Mouse (Mus musculus): Measurements from ENCODE around the gene Crlf1.

The Crlf1 gene

DNA sequence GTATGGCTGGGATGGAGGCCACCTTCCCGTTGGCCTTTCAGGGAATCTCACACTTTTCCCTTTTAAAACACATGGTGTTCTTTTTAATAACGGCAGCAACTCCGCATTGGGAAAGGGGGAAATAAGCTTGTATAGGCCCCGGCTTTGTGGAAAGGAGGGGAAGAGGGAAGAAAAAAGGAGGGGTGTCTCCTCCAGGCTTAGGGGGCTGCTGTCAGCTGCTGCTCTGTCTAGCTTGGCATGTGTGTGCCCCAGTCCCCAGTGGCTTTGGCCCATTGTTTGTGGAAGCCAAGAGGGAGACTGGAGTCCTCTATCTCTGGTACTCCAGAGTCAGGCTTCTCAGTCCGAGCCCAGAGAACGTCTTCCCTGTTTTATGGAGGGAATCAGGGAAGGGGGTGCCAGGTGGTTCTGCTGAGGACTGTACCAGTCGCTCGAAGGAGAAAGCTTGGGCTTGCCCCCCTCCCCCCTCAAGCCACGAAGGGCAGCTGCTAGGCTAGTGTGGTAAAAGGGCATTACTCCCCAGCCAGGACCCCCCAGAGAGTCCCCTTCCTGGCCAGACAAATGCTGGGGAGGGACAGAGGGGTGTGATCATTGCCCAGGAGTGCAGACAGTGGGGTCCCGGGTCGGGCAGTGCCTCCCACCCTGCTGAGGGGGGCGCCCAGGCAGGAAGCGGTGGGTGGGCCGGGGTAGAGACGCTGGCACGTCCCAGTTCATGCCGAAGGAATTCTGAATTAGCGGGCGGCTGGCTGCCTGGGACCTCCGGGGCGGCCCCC is 2.2 kb downstream of the Crlf1 start:
- no peak for DNase-seq (ENCODE audit: inconsistent age in 2 of 2, low spot score in 1 of 2)

DNA sequence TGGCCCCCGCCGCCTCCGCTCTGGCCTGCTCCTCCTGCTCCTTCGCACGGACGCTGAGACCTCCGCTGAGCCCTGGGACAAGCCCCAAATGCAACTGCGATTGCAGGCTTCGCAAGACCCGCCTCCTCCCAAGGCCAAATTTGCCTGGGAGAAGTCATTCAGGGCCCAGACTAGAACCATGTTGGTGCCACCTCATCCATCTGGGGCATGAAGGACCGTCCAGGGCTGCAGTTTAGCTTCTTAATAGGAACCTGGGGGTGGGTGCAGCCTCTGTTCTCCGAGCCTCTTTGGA is 2.8 kb downstream of the Crlf1 start:
- peak in 1 of 2 experiments; percentile 59 for DNase-seq (ENCODE audit: inconsistent age in 2 of 2, low spot score in 1 of 2)

DNA sequence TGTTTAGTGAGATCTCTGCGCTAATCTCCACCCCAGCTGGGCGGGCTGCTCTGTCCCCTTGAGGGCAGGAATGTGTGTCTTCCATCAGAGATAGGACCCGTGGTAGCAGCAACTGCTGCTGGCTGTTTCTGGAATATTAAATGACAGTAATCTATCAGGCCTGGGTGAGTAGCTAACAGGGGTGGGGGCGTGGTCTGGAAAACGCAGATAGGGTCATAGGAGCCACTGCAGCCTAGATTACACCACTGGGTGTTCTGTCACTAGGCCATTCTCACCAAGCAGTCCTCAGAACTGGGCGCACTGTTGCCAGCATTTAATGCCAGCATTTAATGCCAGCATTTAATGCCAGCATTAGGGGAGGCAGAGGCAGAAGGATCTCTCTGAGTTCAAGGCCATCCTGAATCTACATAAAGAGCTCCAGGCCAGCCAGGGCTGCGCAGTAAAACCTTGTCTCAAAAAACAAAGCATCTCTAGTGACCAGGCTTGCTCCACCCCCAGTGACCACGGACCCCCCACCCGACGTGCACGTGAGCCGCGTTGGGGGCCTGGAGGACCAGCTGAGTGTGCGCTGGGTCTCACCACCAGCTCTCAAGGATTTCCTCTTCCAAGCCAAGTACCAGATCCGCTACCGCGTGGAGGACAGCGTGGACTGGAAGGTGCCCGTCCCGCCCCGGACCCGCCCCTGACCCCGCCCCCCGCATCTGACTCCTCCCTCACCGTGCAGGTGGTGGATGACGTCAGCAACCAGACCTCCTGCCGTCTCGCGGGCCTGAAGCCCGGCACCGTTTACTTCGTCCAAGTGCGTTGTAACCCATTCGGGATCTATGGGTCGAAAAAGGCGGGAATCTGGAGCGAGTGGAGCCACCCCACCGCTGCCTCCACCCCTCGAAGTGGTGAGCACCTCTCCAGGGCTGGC is 7.7 kb downstream of the Crlf1 start:
- no peak for DNase-seq (ENCODE audit: inconsistent age in 2 of 2, low spot score in 1 of 2)

DNA sequence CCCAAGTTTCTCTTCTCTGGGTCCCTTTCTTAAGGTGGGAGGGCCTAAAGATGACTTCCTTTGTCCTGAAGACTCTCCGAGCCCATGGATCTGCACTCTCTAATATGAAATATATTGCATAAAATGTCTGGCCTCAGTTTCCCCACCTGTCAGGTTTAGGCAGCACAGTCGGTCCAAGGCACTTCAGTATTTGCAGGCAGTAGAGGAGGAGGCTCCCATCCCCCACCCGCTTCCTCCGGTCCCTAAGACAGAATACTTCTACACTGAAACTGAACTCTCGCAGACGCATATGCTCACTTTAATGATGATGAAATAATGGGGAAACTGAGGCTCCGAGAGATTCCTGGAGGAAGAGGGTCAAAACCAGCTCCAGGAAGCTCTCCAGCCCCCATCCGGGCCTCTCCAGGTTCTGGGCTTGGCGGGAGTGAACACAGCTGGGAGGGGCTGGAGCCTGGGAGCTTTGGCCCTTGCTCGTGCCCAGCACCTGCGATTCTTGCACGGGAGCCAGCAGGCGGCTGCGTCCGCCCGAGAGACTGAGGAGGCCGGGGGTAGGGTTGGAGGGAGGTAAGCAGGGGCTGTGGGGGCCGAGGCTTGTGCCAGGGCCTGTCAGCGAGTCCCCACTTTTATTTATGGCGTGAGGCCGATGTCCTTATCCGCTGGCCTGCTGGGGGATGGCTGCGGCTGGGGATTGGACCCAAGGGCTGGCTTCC is 9.0 kb downstream of the Crlf1 start:
- DNase-seq (ENCODE audit: inconsistent age in 2 of 2, low spot score in 1 of 2), result no peak

DNA sequence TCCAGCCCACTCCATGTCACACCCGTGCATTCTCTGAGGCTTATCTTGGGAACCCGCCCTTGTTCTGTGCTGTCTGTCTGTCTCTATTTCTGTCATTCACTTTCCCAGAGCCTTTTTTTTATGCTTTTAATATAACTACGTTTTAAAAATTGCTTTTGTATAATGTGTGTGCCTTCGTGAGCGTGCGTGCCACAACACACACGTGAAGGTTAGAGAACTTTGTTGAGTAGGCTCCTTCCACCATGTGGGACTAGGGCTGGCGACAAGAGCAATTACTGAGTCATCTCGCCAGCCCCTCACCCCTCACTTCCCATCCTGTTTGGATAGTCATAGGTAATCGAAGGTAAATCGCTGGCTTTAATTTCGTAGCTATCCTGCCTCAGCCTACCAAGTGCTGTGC is 9.6 kb downstream of the Crlf1 start:
- no peak for DNase-seq (ENCODE audit: inconsistent age in 2 of 2, low spot score in 1 of 2)

DNA sequence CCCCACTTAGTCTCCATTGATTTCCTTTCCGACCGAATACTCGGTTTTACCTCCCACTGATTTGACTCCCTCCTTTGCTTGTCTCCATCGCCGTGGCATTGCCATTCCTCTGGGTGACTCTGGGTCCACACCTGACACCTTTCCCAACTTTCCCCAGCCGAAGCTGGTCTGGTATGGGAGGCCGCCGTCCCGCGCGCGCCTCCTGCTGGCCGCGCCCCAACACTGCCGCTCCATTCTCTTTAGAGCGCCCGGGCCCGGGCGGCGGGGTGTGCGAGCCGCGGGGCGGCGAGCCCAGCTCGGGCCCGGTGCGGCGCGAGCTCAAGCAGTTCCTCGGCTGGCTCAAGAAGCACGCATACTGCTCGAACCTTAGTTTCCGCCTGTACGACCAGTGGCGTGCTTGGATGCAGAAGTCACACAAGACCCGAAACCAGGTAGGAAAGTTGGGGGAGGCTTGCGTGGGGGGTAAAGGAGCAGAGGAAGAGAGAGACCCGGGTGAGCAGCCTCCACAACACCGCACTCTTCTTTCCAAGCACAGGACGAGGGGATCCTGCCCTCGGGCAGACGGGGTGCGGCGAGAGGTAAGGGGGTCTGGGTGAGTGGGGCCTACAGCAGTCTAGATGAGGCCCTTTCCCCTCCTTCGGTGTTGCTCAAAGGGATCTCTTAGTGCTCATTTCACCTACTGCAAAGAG is 10.2 kb downstream of the Crlf1 start:
- DNase-seq (ENCODE audit: inconsistent age in 2 of 2, low spot score in 1 of 2), result peak; percentile 58 to 86

DNA sequence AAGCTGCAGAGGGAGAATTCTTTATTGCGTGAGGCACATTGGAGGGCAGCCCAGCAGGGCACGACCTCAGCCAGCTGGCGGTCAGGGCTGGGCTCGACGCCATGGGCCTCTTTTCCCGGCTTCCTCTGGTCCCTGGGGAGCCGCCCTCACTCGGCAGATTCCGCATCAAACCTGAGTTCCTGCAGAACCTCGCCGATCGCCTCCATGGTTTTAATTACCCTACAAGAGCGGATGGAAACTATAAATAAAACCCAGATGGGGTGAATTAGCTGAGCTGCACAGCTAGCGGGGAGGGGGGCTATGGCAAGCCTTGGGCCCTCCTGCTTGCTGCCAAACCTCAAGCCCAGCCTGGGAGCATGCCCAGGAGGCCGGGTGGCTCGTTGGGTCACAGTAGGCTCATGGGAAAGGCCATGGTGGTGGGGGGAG is 11.3 kb downstream of the Crlf1 start:
- DNase-seq (ENCODE audit: inconsistent age in 2 of 2, low spot score in 1 of 2), result peak in 1 of 2 experiments; percentile 81

DNA sequence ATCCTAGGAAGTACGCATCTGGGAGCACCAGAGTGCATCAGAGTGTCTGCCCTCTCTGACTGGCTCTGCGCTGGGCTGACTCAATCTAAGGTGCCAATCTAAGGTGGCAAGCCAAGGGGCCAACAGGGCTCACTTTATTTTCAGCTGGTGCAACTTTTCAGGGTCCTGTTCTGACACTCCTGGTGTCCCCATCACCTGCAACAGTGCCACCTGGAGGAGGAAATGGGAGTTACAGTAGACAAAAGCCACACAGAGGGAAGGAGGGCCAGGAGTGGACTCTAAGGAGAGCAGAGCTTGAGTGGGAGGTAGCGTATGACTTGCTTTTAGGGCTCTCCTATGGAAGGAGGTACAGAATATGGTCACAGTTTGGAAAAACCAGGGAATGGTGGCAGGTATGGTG is 11.9 kb downstream of the Crlf1 start:
- DNase-seq (ENCODE audit: inconsistent age in 2 of 2, low spot score in 1 of 2), result peak; percentile 74 to 93

DNA sequence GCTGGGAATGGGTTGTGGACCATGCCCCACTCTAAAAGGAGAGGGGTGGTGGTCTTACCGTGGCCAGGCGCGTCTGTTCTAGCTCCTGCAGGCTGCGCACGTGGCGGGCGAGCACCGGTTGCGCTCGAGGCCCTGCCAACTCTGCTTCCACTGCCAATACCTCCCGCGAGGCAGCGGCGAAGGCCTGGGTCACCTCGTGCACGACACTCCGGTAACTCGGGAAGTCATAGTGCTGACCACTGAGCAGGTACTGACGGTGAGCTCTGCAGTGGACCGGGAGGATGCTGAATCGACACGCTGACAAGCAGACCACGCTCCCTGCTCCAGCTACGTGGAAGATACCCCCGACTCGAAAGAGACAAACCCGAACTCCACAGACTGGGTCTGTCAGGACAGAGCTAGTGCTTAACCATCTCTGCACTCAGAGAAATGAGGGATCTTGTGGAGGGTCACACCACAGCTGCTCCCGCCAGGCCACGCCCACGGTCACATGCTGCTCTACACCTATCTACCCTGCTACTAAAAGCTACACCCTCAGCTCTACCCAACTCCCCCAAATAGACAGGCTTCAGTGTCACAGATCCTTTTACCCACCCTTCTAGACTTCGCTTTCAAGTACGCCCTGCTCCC is 12.9 kb downstream of the Crlf1 start:
- DNase-seq (ENCODE audit: inconsistent age in 2 of 2, low spot score in 1 of 2), result peak in 1 of 2 experiments; percentile 57

DNA sequence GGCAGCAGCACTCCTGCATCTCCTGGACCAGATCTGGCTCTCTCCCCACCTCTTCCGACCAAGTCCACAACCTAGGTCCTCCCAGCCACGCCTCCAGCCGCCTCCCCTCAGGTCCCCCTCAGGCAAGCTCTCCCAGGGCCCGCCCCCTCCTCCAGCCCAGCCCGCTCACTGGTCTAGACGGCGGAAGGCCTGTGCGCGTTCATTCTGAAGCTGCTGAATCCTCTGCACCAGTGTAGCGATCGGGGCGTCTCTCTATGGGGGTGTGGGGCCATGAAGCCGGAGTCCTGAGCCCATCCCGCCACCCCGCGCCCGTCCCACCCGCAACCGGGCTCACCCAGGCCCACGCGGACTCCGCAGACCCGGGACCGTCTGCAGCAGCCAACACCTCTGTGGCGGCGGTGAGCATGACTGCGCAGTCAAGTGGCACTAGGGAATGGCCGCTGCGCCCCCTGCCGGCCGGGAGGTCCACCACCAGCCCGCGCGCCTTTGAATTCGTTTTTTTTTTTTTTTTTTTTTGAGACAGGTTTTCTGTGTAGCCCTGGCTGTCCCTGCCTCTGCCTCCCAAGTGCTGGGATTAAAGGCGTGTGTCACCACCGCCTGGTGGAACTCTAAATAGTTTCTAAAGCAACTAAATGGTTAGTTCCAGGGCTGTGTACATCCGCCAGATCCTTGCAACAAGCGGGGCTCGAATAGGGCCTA is 13.5 kb downstream of the Crlf1 start, which contains the start of gene Rex1bd:
Gene Rex1bd (minus strand): TSS at position 425 of the 699 bp plus-strand sequence.
- DNase-seq (ENCODE audit: inconsistent age in 2 of 2, low spot score in 1 of 2), result peak; percentile 96 to 99

DNA sequence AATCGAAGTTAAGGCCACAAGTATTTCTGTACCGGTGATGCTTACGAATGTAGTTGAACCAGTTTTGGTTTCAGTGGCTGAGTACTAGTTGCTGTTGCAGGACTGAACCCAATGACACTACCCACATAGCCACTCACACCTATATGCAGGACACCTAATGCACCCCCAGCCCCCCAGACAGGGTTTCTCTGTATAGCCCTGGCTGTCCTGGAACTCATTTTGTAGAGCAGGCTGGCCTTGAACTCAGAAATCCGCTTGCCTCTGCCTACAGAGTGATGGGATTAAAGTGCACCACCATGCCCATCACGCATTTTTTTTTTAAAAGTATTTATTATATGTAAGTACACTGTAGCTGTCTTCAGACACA is 14.1 kb downstream of the Crlf1 start:
- DNase-seq (ENCODE audit: inconsistent age in 2 of 2, low spot score in 1 of 2), result peak in 1 of 2 experiments; percentile 62

DNA sequence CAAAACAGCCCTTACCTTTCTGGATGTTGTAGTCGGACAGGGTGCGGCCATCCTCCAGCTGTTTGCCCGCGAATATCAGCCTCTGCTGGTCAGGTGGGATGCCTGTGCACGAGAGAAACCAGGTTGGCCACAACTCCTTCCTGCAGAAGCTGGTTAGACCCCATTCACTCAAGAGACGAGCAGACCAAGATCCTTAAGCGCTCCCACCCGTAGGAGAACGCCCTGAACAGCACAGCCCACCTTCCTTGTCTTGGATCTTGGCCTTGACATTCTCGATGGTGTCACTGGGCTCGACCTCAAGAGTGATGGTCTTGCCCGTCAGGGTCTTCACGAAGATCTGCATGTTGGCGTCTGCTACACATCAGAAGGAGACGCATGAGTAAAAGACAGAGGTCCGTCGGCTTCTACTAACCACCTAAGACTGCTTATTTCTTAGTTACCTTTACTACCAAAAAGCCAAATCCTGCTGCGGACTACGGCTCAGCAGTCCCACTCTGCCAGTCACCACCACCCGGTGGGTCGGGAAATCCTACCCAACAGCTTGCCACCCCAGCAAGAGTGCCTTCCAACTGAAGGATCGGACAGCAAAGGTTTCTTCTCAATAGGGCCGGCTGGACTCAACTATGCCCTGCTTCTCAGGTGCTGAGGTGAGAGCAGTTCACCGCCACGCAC is 16.5 kb downstream of the Crlf1 start:
- DNase-seq (ENCODE audit: inconsistent age in 2 of 2, low spot score in 1 of 2), result peak in 1 of 2 experiments; percentile 60

DNA sequence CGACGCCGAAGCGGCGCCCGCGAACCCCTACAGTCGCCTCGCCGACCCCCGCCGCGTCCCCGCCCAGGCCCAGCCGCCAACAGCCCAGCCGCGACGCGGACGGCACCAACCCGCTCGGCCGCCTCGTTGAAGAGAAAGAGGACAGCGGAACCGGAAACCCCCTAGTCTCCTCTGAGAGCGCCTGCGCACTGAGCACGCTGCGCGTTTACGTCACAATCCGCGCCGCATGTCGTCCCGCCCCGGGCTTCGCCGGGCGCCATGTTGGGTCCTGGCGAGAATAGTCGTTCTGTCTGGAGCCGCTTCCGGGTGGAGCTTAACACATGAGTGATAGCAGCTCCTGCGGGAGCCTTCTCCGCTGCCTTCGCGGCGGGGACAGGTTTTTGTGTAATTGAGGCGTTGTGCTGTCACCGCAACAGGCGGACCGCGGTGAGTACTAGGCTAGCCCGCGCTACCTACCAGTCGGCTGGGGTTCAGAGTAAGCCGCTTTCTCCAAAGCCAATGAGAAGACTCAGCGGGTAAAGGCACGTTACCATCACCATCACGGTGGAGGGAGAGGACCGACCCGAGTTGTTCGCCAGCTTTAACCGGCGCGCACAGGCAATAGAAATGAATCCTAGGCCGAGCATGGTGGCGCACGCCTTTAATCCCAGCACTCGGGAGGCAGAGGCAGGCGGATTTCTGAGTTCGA is 17.4 kb downstream of the Crlf1 start, which contains the start of gene Uba52:
Gene Uba52 (minus strand): TSS at position 574 of the 688 bp plus-strand sequence.
- DNase-seq (ENCODE audit: inconsistent age in 2 of 2, low spot score in 1 of 2), result peak; percentile 98 to 99

DNA sequence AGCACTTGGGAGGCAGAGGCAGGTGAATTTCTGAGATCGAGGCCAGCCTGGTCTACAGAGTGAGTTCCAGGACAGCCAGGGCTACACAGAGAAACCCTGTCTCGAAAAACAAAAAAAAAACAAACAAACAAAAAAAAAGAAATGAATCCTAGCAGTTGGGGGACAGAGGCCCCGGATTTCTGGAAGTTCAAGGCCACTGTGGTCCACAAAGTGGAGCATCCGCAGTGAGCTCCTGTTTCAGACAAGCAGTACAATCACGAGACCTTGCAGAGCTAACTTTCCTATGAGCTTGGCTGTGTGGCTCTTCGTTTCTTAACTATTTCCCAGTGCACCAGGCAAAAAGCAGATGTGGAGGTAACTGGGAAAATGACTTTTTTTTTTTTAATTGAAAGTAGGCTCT is 18.2 kb downstream of the Crlf1 start:
- peak in 1 of 2 experiments; percentile 52 for DNase-seq (ENCODE audit: inconsistent age in 2 of 2, low spot score in 1 of 2)

DNA sequence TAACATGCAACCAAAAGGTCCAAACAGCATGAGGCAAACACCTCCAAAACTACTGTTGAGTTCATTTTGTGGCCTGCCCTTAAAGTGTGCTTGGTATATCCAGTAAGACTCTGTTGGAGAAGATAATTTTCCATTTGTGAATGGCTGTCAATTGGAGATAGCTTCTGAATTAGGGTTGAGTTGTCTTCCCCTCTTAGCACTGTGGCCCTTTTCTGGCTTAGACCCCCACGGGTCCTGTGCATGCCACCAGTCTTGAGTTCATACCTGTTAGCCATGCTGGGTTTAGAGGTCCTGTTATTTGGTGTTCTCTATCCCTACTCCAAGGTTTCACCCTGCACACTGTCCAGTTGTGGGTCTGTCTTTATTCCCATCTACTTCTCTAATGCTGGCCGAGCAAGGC is 18.8 kb downstream of the Crlf1 start:
- no peak for DNase-seq (ENCODE audit: inconsistent age in 2 of 2, low spot score in 1 of 2)

DNA sequence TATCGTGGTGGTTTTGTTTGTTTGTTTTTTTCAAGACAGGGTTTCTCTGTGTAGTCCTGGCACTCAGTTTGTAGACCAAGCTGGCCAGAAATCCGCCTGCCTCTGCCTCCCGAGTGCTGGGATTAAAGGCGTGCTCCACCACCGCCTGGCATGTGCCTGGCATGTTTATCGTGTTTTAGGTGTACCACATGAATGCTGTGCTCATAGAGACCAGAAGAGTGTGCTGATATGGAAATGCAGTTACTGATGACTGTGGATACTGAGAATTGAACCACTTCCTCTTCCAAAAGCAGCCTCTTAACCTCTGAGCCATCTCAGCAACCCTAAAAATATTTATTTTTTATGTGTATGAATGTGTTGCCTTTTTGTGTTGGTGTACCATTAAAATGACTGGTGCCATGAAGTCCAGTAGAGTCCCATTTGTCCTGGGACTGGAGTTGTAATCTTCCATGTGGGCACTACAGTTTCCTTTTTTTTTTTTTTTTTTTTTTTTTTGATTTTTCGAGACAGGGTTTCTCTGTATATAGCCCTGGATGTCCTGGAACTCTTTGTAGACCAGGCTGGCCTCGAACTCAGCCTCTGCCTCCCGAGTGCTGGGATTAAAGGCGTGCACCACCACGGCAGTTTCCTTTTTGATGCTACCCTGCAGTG is 19.4 kb downstream of the Crlf1 start:
- no peak for DNase-seq (ENCODE audit: inconsistent age in 2 of 2, low spot score in 1 of 2)

DNA sequence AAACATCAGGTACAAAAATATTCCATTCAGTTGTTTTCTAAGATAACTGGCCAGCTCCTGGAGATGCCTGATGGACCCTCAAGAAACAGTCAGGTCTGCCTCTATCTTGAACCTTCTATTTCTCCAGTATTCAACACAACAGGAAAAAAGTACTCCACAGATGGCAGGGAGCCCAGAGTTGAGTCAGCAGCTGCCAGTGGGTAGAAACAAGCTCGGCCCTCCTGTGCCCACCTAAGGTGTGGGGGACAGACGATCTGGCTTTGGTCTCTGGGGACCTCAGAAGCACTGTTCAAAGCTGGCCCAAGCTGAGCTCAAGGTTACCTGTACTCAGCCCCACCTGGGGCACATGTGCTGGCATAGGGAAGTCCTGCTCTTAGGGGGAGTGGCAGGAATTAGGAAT is 20.5 kb downstream of the Crlf1 start:
- DNase-seq (ENCODE audit: inconsistent age in 2 of 2, low spot score in 1 of 2), result peak; percentile 77 to 86

Measured in adrenal gland, adult (tissue).